Mouse (Mus musculus): ENCODE measurements around the gene Nptxr. TPM values are rescaled to one million over a fixed set of nuclear protein-coding genes. Genes with fewer than 3 reads are reported as not detected.

Gene Nptxr
- polyA plus RNA-seq, 1 experiment from 2014 or later, result 1.8 TPM

GRCm38 (mm10) chr15:79741921-79742705 is 62.5 kb downstream of the Nptxr start, which contains the start of gene Sun2:
Sun2 (minus strand) TSS chr15:79742536.
- peaks cover 41% of the 10 kb centered on the region for H3K4me1 ChIP-seq
- H3K27me3 ChIP-seq (replicated peaks; ENCODE audit: low read depth, poor library complexity, severe bottlenecking), result no peaks in the 10 kb centered on the region
- peak within 1 kb of the TSS; percentile 97 for H3K4me3 ChIP-seq
- H3K36me3 ChIP-seq (replicated peaks), result peaks cover 31% of the 10 kb centered on the region
- peak within 1 kb of the TSS; percentile 96 for H3K27ac ChIP-seq (replicated peaks)
- under 1% methylated on average over 93 of the region's 93 CpGs for WGBS
- DNase-seq (ENCODE audit: low spot score), result peak; percentile 93
- no peaks in the 10 kb centered on the region for H3K9me3 ChIP-seq

DNA sequence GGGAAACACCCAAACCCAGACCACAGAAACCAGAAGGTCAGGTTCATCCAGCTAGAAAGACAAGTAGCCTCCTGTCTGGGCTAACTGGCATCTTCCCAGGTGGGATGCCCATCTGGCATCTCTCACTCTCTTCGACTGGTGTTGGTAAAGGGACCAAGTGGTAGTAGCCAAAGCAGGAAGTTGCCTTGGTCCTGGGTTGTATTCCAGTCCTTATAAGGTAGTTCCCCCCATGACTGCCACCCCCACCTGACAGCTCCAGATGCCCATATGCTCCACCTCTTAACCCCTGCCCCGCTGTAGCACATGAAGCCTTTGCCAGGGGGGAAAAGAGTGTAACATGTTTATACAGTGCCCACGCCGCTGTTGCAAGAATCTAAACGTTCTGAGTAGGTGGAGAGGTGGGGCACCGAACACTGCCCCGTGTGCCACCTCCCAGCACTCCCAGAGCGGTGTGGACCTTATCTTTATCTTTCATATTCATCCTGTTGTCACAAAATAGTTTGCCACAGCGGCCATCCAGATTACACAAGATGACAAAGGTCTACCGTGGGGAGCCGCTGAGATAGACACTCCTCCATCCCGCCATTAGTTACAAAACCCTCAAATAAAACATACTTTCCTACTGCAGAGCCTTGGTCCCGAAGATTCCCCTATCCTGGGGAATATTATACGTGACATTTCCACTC is 63.2 kb downstream of the Nptxr start:
- 41% methylated on average over 14 of the region's 14 CpGs for WGBS
- no peak for DNase-seq (ENCODE audit: low spot score)
- Histone ChIP-seq H3K27me3 (replicated peaks; ENCODE audit: low read depth, poor library complexity, severe bottlenecking) (no peaks in the 10 kb centered on the region), H3K9me3 (no peaks in the 10 kb centered on the region), H3K4me1 (peaks cover 41% of the 10 kb centered on the region), H3K36me3 (replicated peaks) (peaks cover 39% of the 10 kb centered on the region), H3K4me3 (peak overlapping the region; percentile 97), H3K27ac (replicated peaks) (peak overlapping the region; percentile 96)

DNA sequence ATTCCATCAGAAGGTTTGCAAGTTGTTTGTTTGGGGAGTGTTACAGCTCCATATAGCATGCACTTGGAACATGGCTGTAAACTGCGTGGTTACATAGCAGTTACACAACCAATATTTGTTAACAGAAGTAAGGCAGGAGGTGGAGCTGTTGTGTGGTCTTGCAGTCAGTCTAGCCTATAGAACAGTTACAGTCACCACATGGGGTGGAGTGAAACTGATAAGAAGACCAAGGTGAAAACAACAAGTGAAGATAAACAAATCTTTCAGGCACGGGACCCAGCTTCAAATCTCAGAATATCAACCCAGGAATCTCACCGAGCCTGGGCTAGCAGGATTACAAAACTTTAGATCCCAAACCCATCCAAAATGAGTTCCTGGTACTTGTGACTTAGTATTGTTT is 63.8 kb downstream of the Nptxr start:
- 79% methylated on average over 3 of the region's 3 CpGs for WGBS
- Histone ChIP-seq H3K27ac (replicated peaks) (peak overlapping the region; percentile 96; the same call in 1 of the 2 replicates), H3K4me3 (peak overlapping the region; percentile 97), H3K27me3 (replicated peaks; ENCODE audit: low read depth, poor library complexity, severe bottlenecking) (no peaks in the 10 kb centered on the region), H3K9me3 (no peaks in the 10 kb centered on the region), H3K4me1 (peaks cover 42% of the 10 kb centered on the region), H3K36me3 (replicated peaks) (peaks cover 43% of the 10 kb centered on the region)
- no peak for DNase-seq (ENCODE audit: low spot score)

Other genes starting within 250 kb of the Nptxr start
- gene Dmc1, start 199.7 kb downstream of the Nptxr start, polyA plus RNA-seq (2016; fragmentation: Nextera tagmentation; extraction: Ambion mirVana), result 1.2 and 1.4 TPM in 2 replicates
- gene Fam227a, start 145.8 kb downstream of the Nptxr start, polyA plus RNA-seq (2016; fragmentation: Nextera tagmentation; extraction: Ambion mirVana), result 2.0 and 2.3 TPM in 2 replicates
- gene Cby1, start 145.6 kb downstream of the Nptxr start, polyA plus RNA-seq (2016; fragmentation: Nextera tagmentation; extraction: Ambion mirVana), result 60.3 and 69.6 TPM in 2 replicates
- 250 and 258 TPM in 2 replicates for gene Tomm22, start 133.9 kb downstream of the Nptxr start, polyA plus RNA-seq (2016; fragmentation: Nextera tagmentation; extraction: Ambion mirVana)
- gene Josd1, start 116.8 kb downstream of the Nptxr start, polyA plus RNA-seq (2016; fragmentation: Nextera tagmentation; extraction: Ambion mirVana), result 22.9 and 23.9 TPM in 2 replicates
- 47.7 and 51.6 TPM in 2 replicates for gene Gtpbp1, start 113.9 kb downstream of the Nptxr start, polyA plus RNA-seq (2016; fragmentation: Nextera tagmentation; extraction: Ambion mirVana)
- gene Sun2, start 62.2 kb downstream of the Nptxr start, polyA plus RNA-seq (2016; fragmentation: Nextera tagmentation; extraction: Ambion mirVana), result 2.4 and 3.4 TPM in 2 replicates
- 66.3 and 68.6 TPM in 2 replicates for gene Dnal4, start 26.9 kb downstream of the Nptxr start, polyA plus RNA-seq (2016; fragmentation: Nextera tagmentation; extraction: Ambion mirVana)
- not detected in 2 replicates for gene Npcd, start 29.5 kb upstream of the Nptxr start, polyA plus RNA-seq (2016; fragmentation: Nextera tagmentation; extraction: Ambion mirVana)
- 16.1 and 18.1 TPM in 2 replicates for gene Cbx6, start 29.9 kb upstream of the Nptxr start, polyA plus RNA-seq (2016; fragmentation: Nextera tagmentation; extraction: Ambion mirVana)
- 7.7 and 8.4 TPM in 2 replicates for gene Apobec3, start 86.9 kb upstream of the Nptxr start, polyA plus RNA-seq (2016; fragmentation: Nextera tagmentation; extraction: Ambion mirVana)
- 2.1 and 2.4 TPM in 2 replicates for gene Cbx7, start 166.4 kb upstream of the Nptxr start, polyA plus RNA-seq (2016; fragmentation: Nextera tagmentation; extraction: Ambion mirVana)
- 1.4 and 1.6 TPM in 2 replicates for gene Pdgfb, start 210.2 kb upstream of the Nptxr start, polyA plus RNA-seq (2016; fragmentation: Nextera tagmentation; extraction: Ambion mirVana)

Measured in embryonic facial prominence, embryonic 10.5 days (tissue).